Mouse (Mus musculus) testis, adult 2 months (tissue): ENCODE measurements around the gene Erf.

Experiments used
- CTCF ChIP-seq: fragments of 200-500 bp; IDR thresholded peaks from 2 replicates; pipeline ENCODE4 v1.5.1; 2012; ENCODE audit warnings: low read depth, mild to moderate bottlenecking, inconsistent platforms, low read length, moderate library complexity; ENCODE audit not compliant: control insufficient read depth, insufficient read depth, insufficient replicate concordance
- POLR2A ChIP-seq: fragments of 200-500 bp; IDR thresholded peaks from 2 replicates; pipeline ENCODE4 v1.6.1; 2012; ENCODE audit warnings: low read depth, mild to moderate bottlenecking, inconsistent platforms, low read length, moderate library complexity; ENCODE audit not compliant: control insufficient read depth

GRCm38 (mm10) chr7:25275555-25276298 is 25.2 kb upstream of the Erf start:
- TF ChIP-seq POLR2A (no peak), CTCF (no peak)
